Mouse (Mus musculus): ENCODE measurements around the gene Lrrtm1. TPM values are rescaled to one million over a fixed set of nuclear protein-coding genes. Genes with fewer than 3 reads are reported as not detected.

The Lrrtm1 gene
- polyA plus RNA-seq, 1 experiment from 2014 or later: 6.5 TPM

DNA sequence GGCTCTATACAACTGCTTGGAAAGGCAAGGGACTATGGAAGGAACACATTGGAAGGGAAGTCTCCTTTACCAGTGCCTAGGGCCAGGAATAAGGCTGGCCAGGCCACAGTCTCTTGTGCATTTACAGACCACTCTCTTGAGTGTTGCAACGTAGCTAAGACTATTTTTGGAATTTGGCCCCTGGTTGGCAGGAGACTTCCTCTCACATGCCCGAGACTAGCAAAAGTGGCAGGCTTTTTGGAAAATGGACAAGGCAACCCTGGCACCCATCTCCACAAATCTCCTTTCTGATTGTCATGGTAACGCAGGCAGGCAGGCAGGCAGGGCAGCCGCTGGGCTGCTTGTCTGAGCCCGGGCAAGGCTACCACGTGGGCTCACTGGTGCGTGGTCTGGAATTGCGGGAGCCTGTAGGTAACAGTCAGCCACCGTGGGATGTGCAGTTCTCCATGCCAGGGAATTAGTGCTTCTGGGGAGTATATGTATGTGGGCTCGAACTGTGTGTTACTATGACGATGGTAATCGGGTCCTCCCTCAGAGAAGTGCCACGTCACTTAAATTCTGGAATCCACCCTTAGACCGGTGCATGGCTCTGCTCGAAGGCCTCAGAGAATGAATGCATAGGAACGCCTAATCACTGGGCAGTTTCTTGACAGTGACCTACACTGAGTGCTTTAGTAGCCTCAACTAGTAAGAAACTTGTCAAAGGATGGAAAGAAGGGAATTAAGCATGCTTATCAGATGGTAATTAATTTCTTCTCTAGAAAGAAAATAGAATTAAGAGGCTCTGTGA lies 19.4 kb upstream of the Lrrtm1 start:
- 73% methylated on average over 16 of the region's 16 CpGs for WGBS
- H3K4me1 ChIP-seq (replicated peaks; ENCODE audit: control insufficient read depth, insufficient read depth, low read length): no peaks in the 10 kb centered on the region
- H3K4me2 ChIP-seq (ENCODE audit: low read length): no peak overlapping the region
- no peaks in the 10 kb centered on the region for H3K36me3 ChIP-seq (ENCODE audit: control insufficient read depth, insufficient read depth, low read length)
- DNase-seq (ENCODE audit: low spot score): no peak
- H3K9ac ChIP-seq (ENCODE audit: low read length): no peak overlapping the region
- H3K9me3 ChIP-seq (ENCODE audit: control insufficient read depth, low read length): no peaks in the 10 kb centered on the region
- H3K4me3 ChIP-seq (ENCODE audit: low read depth, low read length): no peak overlapping the region
- H3K27ac ChIP-seq (ENCODE audit: low read depth): no peak overlapping the region
- no peak for ATAC-seq (replicated peaks; ENCODE audit: low FRiP score, low TSS enrichment, low read depth)
- no peaks in the 10 kb centered on the region for H3K27me3 ChIP-seq (replicated peaks; ENCODE audit: control insufficient read depth, insufficient read depth, low read length)

DNA sequence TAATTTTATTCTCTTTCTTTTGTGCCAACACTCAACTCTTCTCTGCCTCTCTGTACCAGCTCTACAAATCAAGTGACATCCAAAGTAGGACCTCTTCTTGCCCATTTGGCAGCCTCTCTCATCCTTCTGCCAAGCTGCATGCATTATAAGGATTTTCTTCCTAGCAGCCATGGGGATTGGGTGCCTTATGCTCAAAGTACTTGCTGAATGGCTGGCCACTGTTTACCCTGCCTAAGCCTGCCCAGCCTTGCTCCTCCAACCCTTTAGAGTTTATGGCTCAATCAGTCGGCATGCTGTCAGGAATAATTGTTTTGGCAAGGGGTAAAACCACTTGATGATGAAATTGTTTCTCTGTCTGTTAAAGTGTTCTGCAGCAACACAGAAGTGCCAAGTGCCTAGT lies 2.1 kb upstream of the Lrrtm1 start:
- DNase-seq (ENCODE audit: low spot score) (no peak), ATAC-seq (replicated peaks; ENCODE audit: low FRiP score, low TSS enrichment, low read depth) (no peak)
- Histone ChIP-seq H3K4me3 (ENCODE audit: low read depth, low read length) (no peak overlapping the region), H3K4me2 (ENCODE audit: low read length) (no peak overlapping the region), H3K9me3 (ENCODE audit: control insufficient read depth, low read length) (no peaks in the 10 kb centered on the region), H3K27me3 (replicated peaks; ENCODE audit: control insufficient read depth, insufficient read depth, low read length) (peaks cover 30% of the 10 kb centered on the region), H3K9ac (ENCODE audit: low read length) (no peak overlapping the region), H3K27ac (ENCODE audit: low read depth) (no peak overlapping the region), H3K4me1 (replicated peaks; ENCODE audit: control insufficient read depth, insufficient read depth, low read length) (no peaks in the 10 kb centered on the region; the same call in 1 of the 2 replicates), H3K36me3 (ENCODE audit: control insufficient read depth, insufficient read depth, low read length) (no peaks in the 10 kb centered on the region)
- 6% methylated on average over 1 of the region's 1 CpGs for WGBS

GRCm38 (mm10) chr6:77243541-77244231 lies 1.2 kb downstream of the Lrrtm1 start:
- Histone ChIP-seq H3K4me1 (replicated peaks; ENCODE audit: control insufficient read depth, insufficient read depth, low read length) (no peaks in the 10 kb centered on the region; the same call in 1 of the 2 replicates), H3K4me2 (ENCODE audit: low read length) (peak overlapping the region; percentile 82), H3K36me3 (ENCODE audit: control insufficient read depth, insufficient read depth, low read length) (no peaks in the 10 kb centered on the region), H3K9me3 (ENCODE audit: control insufficient read depth, low read length) (no peaks in the 10 kb centered on the region), H3K4me3 (ENCODE audit: low read depth, low read length) (peak overlapping the region; percentile 37), H3K9ac (ENCODE audit: low read length) (0 out of 2 replicates have a peak overlapping the region, but pooled peaks have one; percentile 8), H3K27ac (ENCODE audit: low read depth) (no peak overlapping the region), H3K27me3 (replicated peaks; ENCODE audit: control insufficient read depth, insufficient read depth, low read length) (peaks cover 44% of the 10 kb centered on the region)
- under 1% methylated on average over 43 of the region's 43 CpGs for WGBS
- ATAC-seq (replicated peaks; ENCODE audit: low FRiP score, low TSS enrichment, low read depth) (peak; percentile 72), DNase-seq (ENCODE audit: low spot score) (peak; percentile 76)

DNA sequence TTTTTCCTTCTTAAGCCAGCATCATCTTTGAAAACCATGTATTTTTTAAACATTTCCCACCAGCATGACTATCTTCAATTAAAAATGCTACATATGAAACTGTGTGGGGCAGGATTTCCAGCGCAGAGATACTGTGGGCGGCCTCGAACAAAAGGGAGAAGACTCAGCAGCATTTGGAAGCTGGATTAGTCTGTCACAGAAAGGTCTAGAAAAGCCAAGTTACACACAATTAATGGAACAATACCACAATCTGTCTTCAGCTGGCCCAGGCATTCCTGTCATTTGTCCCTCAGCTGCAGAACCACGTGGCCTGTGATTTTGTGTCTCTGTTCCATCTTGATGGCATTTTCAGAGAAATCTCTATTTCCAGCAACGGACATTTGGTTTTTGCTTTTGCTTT lies 11.0 kb downstream of the Lrrtm1 start:
- Histone ChIP-seq H3K9ac (ENCODE audit: low read length) (no peak overlapping the region), H3K36me3 (ENCODE audit: control insufficient read depth, insufficient read depth, low read length) (no peaks in the 10 kb centered on the region), H3K4me1 (replicated peaks; ENCODE audit: control insufficient read depth, insufficient read depth, low read length) (no peaks in the 10 kb centered on the region), H3K9me3 (ENCODE audit: control insufficient read depth, low read length) (no peaks in the 10 kb centered on the region), H3K4me2 (ENCODE audit: low read length) (no peak overlapping the region), H3K27me3 (replicated peaks; ENCODE audit: control insufficient read depth, insufficient read depth, low read length) (no peaks in the 10 kb centered on the region), H3K4me3 (ENCODE audit: low read depth, low read length) (no peak overlapping the region), H3K27ac (ENCODE audit: low read depth) (no peak overlapping the region)
- DNase-seq (ENCODE audit: low spot score) (no peak), ATAC-seq (replicated peaks; ENCODE audit: low FRiP score, low TSS enrichment, low read depth) (no peak)
- WGBS: 81% methylated on average over 5 of the region's 5 CpGs

DNA sequence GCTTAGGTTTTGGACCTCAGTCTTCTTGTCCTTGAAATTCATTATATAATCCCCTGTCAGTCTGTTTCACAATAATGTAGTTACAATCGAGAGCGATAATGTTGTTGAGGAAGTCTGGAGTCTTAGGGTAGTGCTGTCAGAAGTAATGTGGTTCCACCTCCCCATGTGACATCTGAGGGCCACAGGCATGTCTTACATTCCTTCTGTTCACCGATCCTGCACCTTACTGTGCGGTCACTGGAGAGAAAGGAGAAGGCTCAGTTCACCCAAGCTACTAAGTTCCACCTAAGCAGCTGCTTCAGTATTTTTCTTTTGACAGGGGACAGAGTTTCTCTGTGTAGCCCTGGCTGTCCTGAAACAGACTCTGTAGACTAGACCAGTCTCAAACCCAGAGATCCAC lies 13.9 kb downstream of the Lrrtm1 start:
- H3K4me2 ChIP-seq (ENCODE audit: low read length): no peak overlapping the region
- H3K4me3 ChIP-seq (ENCODE audit: low read depth, low read length): no peak overlapping the region
- H3K4me1 ChIP-seq (replicated peaks; ENCODE audit: control insufficient read depth, insufficient read depth, low read length): no peaks in the 10 kb centered on the region
- H3K9ac ChIP-seq (ENCODE audit: low read length): no peak overlapping the region
- ATAC-seq (replicated peaks; ENCODE audit: low FRiP score, low TSS enrichment, low read depth) (no peak), DNase-seq (ENCODE audit: low spot score) (no peak)
- H3K27me3 ChIP-seq (replicated peaks; ENCODE audit: control insufficient read depth, insufficient read depth, low read length): no peaks in the 10 kb centered on the region
- no peaks in the 10 kb centered on the region for H3K9me3 ChIP-seq (ENCODE audit: control insufficient read depth, low read length)
- WGBS: 94% methylated on average over 4 of the region's 4 CpGs
- H3K27ac ChIP-seq (ENCODE audit: low read depth): no peak overlapping the region
- H3K36me3 ChIP-seq (ENCODE audit: control insufficient read depth, insufficient read depth, low read length): no peaks in the 10 kb centered on the region

DNA sequence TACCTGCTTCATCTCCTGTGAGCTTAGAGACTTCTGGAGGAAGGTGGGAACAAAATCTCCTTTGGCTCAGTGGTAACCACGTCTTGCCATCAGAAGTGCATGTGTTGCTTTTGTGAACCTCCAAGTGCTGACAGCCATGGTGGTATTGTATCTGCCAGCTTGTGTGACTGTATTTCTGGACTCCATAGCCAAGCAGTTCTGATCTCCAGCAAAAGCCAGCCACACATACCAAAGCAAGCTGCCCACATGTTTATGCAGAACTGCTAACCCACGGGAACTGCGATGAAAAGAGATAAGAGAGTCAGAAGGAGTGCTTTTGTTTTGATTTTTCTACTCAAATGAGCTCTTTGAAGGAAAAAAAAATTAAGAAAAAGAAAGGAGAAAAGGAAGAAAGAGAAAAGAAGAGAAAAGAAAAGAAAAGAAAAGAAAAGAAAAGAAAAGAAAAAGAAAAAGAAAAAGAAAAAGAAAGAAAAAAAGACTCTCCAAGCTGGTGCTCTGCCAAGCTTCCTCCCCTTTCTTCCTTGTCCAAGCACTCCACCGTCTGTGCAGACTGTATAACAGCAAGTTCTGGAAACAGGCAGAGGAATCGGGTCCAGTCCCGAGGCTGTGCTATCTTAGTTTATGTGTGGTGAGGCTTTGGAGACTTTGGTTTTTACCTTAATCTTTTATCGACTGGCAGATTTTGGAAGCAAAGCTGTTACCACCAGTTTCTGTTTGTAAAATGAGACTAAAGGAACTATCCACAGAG lies 15.0 kb downstream of the Lrrtm1 start:
- no peaks in the 10 kb centered on the region for H3K27me3 ChIP-seq (replicated peaks; ENCODE audit: control insufficient read depth, insufficient read depth, low read length)
- DNase-seq (ENCODE audit: low spot score): no peak
- H3K4me3 ChIP-seq (ENCODE audit: low read depth, low read length): no peak overlapping the region
- WGBS: 38% methylated on average over 7 of the region's 7 CpGs
- no peak overlapping the region for H3K9ac ChIP-seq (ENCODE audit: low read length)
- no peaks in the 10 kb centered on the region for H3K36me3 ChIP-seq (ENCODE audit: control insufficient read depth, insufficient read depth, low read length)
- H3K27ac ChIP-seq (ENCODE audit: low read depth): no peak overlapping the region
- no peak for ATAC-seq (replicated peaks; ENCODE audit: low FRiP score, low TSS enrichment, low read depth)
- no peaks in the 10 kb centered on the region for H3K4me1 ChIP-seq (replicated peaks; ENCODE audit: control insufficient read depth, insufficient read depth, low read length)
- H3K4me2 ChIP-seq (ENCODE audit: low read length): no peak overlapping the region
- no peaks in the 10 kb centered on the region for H3K9me3 ChIP-seq (ENCODE audit: control insufficient read depth, low read length)

- no peaks in the 10 kb centered on the region for H3K4me1 ChIP-seq (replicated peaks; ENCODE audit: control insufficient read depth, insufficient read depth, low read length)
- no peak overlapping the region for H3K9ac ChIP-seq (ENCODE audit: low read length)
- H3K4me3 ChIP-seq (ENCODE audit: low read depth, low read length): no peak overlapping the region
- H3K27ac ChIP-seq (ENCODE audit: low read depth): no peak overlapping the region
- no peaks in the 10 kb centered on the region for H3K9me3 ChIP-seq (ENCODE audit: control insufficient read depth, low read length)
- 50% methylated on average over 3 of the region's 3 CpGs for WGBS
- ATAC-seq (replicated peaks; ENCODE audit: low FRiP score, low TSS enrichment, low read depth): no peak
- no peak overlapping the region for H3K4me2 ChIP-seq (ENCODE audit: low read length)
- no peaks in the 10 kb centered on the region for H3K36me3 ChIP-seq (ENCODE audit: control insufficient read depth, insufficient read depth, low read length)
- DNase-seq (ENCODE audit: low spot score): no peak
- H3K27me3 ChIP-seq (replicated peaks; ENCODE audit: control insufficient read depth, insufficient read depth, low read length): no peaks in the 10 kb centered on the region
Observed at GRCm38 (mm10) chr6:77265163-77265562, 22.7 kb downstream of the Lrrtm1 start.

- no peak overlapping the region for H3K4me2 ChIP-seq (ENCODE audit: low read length)
- no peak overlapping the region for H3K27ac ChIP-seq (ENCODE audit: low read depth)
- no peaks in the 10 kb centered on the region for H3K4me1 ChIP-seq (replicated peaks; ENCODE audit: control insufficient read depth, insufficient read depth, low read length)
- H3K36me3 ChIP-seq (ENCODE audit: control insufficient read depth, insufficient read depth, low read length): no peaks in the 10 kb centered on the region
- H3K9ac ChIP-seq (ENCODE audit: low read length): no peak overlapping the region
- WGBS: 90% methylated on average over 5 of the region's 5 CpGs
- no peak overlapping the region for H3K4me3 ChIP-seq (ENCODE audit: low read depth, low read length)
- H3K27me3 ChIP-seq (replicated peaks; ENCODE audit: control insufficient read depth, insufficient read depth, low read length): no peaks in the 10 kb centered on the region
- ATAC-seq (replicated peaks; ENCODE audit: low FRiP score, low TSS enrichment, low read depth): no peak
- H3K9me3 ChIP-seq (ENCODE audit: control insufficient read depth, low read length): no peaks in the 10 kb centered on the region
- DNase-seq (ENCODE audit: low spot score): no peak
Observed at GRCm38 (mm10) chr6:77278794-77279193, 36.3 kb downstream of the Lrrtm1 start.
